Mouse (Mus musculus) ES-Bruce4 (cell line): ENCODE data around the gene Rrbp1. TPM values are rescaled to one million over a fixed set of nuclear protein-coding genes. Genes with fewer than 3 reads are reported as not detected.

Source experiments
- H3K27ac ChIP-seq: 2 replicates; pipeline ENCODE4 v1.5.1; 2012; ENCODE audit warnings: low read length, inconsistent platforms; ENCODE audit not compliant: insufficient read depth
- H3K27me3 ChIP-seq: 2 replicates; pipeline ENCODE4 v1.6.1; 2012; ENCODE audit warnings: mild to moderate bottlenecking, low read length, inconsistent platforms; ENCODE audit not compliant: control insufficient read depth, poor library complexity, insufficient read depth, severe bottlenecking
- H3K36me3 ChIP-seq: 2 replicates; pipeline ENCODE4 v1.6.1; 2012; ENCODE audit warnings: inconsistent platforms, mild to moderate bottlenecking, low read length, moderate library complexity; ENCODE audit not compliant: control insufficient read depth, poor library complexity, insufficient read depth, severe bottlenecking
- H3K4me1 ChIP-seq: one replicate; pipeline ENCODE4 v1.8.1; 2011; ENCODE audit warnings: low read length; ENCODE audit not compliant: control insufficient read depth, insufficient read depth
- H3K4me3 ChIP-seq: 2 replicates; pipeline ENCODE4 v1.5.1; 2011; ENCODE audit warnings: low read depth, mild to moderate bottlenecking, low read length
- H3K9ac ChIP-seq: 2 replicates; pipeline ENCODE4 v1.6.1; 2012; ENCODE audit warnings: low read depth, mild to moderate bottlenecking, inconsistent platforms; ENCODE audit not compliant: poor library complexity, severe bottlenecking
- H3K9me3 ChIP-seq: replicated peaks from 2 replicates; pipeline ENCODE4 v1.6.1; 2012; ENCODE audit warnings: mild to moderate bottlenecking, low read length, inconsistent platforms; ENCODE audit not compliant: control insufficient read depth, poor library complexity, insufficient read depth, severe bottlenecking
- CTCF ChIP-seq: IDR thresholded peaks from one replicate; pipeline ENCODE4 v1.8.1; 2011; ENCODE audit warnings: low read depth, low read length
- EP300 ChIP-seq: IDR thresholded peaks from 2 replicates; pipeline ENCODE4 v1.6.1; 2011; ENCODE audit warnings: low read depth, low read length; ENCODE audit not compliant: insufficient read depth
- POLR2A ChIP-seq: IDR thresholded peaks from one replicate; pipeline ENCODE4 v1.8.1; 2011; ENCODE audit warnings: low read length; ENCODE audit not compliant: insufficient read depth
- polyA plus RNA-seq: library from polyadenylated mRNA; stranded (reverse); fragments of >200 nt; gene quantifications from 2 replicates; pipeline ENCODE4 v1.2.4, GENCODE M21; 2011; ENCODE audit warnings: low read depth; ENCODE audit not compliant: missing spikeins, insufficient read depth, insufficient read length

The Rrbp1 gene
- polyA plus RNA-seq, 1 experiment: 446 TPM

GRCm38 (mm10) chr2:143925826-143926225 lies 85.2 kb downstream of the Rrbp1 start:
- H3K27ac ChIP-seq: no peak overlapping the region
- no peaks in the 10 kb centered on the region for H3K36me3 ChIP-seq
- H3K9ac ChIP-seq: no peak overlapping the region
- H3K4me3 ChIP-seq: peak overlapping the region; percentile 20
- no peaks in the 10 kb centered on the region for H3K27me3 ChIP-seq
- no peaks in the 10 kb centered on the region for H3K9me3 ChIP-seq
- TF ChIP-seq EP300: no peak
- no peak for TF ChIP-seq POLR2A
- no peak for TF ChIP-seq CTCF
- H3K4me1 ChIP-seq: peaks cover 4% of the 10 kb centered on the region

- no peaks in the 10 kb centered on the region for H3K27me3 ChIP-seq
- no peaks in the 10 kb centered on the region for H3K36me3 ChIP-seq
- no peak overlapping the region for H3K9ac ChIP-seq
- TF ChIP-seq EP300: no peak
- no peak for TF ChIP-seq POLR2A
- TF ChIP-seq CTCF: no peak
- H3K27ac ChIP-seq: no peak overlapping the region
- no peaks in the 10 kb centered on the region for H3K9me3 ChIP-seq
- no peak overlapping the region for H3K4me3 ChIP-seq
- H3K4me1 ChIP-seq: peaks cover 4% of the 10 kb centered on the region
These were observed 87.0 kb downstream of the Rrbp1 start for GRCm38 (mm10) chr2:143924085-143924484.

DNA sequence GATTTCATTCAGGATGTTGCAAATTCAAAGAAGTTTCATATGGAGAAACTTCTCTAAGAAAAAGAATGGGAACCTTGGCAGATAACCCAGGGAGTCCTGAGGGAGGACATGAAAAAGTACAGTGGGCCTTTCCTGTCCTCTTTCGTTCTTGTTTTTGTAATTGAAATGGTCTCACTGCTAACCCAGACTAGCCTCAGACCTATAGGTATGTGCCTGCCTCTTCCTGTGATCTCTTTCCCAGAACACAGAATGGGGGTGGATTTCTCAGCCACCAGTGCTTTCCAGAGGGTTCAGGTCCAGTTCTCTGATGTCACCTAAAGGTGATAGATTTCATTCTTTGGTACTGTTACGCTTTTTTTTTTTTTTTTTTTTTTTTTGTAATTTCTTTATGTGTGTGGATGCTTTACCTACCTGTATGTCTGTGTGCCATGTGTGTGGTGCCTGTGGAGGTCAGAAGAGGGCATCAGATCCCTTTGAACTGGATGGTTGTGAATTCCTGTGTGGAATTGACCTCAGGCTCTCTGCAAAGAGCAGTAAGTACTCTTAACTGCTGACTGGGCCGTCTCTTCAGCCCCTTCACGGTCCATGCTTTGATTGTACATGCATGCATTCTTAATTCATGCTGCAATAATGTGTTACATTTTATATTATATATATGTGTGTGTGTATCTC lies 92.1 kb downstream of the Rrbp1 start:
- Histone ChIP-seq H3K27ac (no peak overlapping the region; the same call in 1 of the 2 replicates), H3K4me1 (no peaks in the 10 kb centered on the region), H3K9ac (no peak overlapping the region), H3K4me3 (no peak overlapping the region), H3K27me3 (no peaks in the 10 kb centered on the region), H3K36me3 (no peaks in the 10 kb centered on the region), H3K9me3 (no peaks in the 10 kb centered on the region)
- TF ChIP-seq CTCF: no peak
- TF ChIP-seq EP300: no peak
- no peak for TF ChIP-seq POLR2A

GRCm38 (mm10) chr2:143917622-143918021 lies 93.4 kb downstream of the Rrbp1 start:
- Histone ChIP-seq H3K9ac (peak overlapping the region; percentile 99; the same call in 1 of the 2 replicates), H3K27ac (no peak overlapping the region), H3K9me3 (no peaks in the 10 kb centered on the region), H3K36me3 (no peaks in the 10 kb centered on the region), H3K4me3 (no peak overlapping the region), H3K27me3 (no peaks in the 10 kb centered on the region), H3K4me1 (peaks cover 2% of the 10 kb centered on the region)
- TF ChIP-seq EP300 (no peak), CTCF (no peak), POLR2A (no peak)

- no peak for TF ChIP-seq POLR2A
- TF ChIP-seq CTCF: no peak
- TF ChIP-seq EP300: no peak
- H3K27ac ChIP-seq: peak overlapping the region; percentile 30; the same call in 1 of the 2 replicates
These were observed 94.8 kb downstream of the Rrbp1 start for GRCm38 (mm10) chr2:143916229-143916628.

DNA sequence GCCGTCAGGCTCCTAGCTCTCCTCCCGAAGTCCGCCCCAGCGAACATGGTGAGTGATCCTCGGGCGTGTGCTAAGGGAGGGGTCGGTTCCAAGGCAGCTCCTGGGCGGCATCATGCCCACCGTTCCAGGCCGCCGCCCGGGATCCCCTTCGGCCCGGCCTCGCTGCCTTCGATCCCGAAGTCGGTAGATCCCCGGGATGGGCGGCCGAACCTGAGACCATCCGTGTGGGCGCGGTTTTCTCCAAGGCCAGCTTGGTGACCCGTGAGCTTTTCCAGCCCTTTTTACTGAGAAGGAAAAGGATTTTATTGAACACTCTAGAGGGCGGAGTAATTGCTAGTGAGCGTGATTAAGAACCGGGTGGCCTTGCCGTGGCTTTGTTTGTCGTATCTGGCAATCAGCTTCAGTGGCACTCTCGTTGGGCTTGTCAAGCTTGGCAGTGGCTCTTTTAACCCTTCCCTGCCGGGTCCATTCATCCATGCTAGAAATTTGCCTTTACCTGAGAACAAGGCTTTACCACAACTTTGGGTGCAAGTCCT lies 95.4 kb downstream of the Rrbp1 start:
- Histone ChIP-seq H3K36me3 (no peaks in the 10 kb centered on the region), H3K9me3 (no peaks in the 10 kb centered on the region), H3K27me3 (no peaks in the 10 kb centered on the region), H3K4me1 (peaks cover 2% of the 10 kb centered on the region), H3K4me3 (peak overlapping the region; percentile 72), H3K9ac (peak overlapping the region; percentile 99), H3K27ac (peak overlapping the region; percentile 86)
- no peak for TF ChIP-seq CTCF
- no peak for TF ChIP-seq EP300
- no peak for TF ChIP-seq POLR2A

More at GRCm38 (mm10) chr2:143916229-143916628, 94.8 kb downstream of the Rrbp1 start:
- Histone ChIP-seq H3K9ac (peak overlapping the region; percentile 99), H3K9me3 (no peaks in the 10 kb centered on the region), H3K4me3 (peak overlapping the region; percentile 72), H3K36me3 (no peaks in the 10 kb centered on the region), H3K27me3 (no peaks in the 10 kb centered on the region), H3K4me1 (peaks cover 2% of the 10 kb centered on the region)
